In the genomic region with DNA sequence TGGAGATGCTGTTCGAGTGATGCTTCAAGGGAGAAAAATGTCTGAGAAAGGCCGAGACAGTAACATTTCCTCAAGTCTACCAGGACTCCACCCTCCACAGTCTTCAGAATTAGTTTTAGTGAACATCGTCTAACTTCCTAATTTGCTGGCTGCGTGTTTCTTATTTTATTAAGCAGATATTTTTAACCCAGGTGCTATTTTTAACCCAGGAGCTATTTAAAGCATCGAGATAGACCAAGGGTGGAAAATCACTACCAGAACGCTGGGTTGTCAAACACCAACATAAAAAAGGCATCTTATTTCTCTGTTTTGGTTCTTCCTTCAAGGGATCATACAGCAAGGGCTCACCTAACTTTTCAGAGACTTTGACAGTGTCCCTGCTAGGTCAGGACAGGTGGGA, we compare ENCODE assay signal across 26 mouse cellular contexts. TPM values are rescaled to one million over a fixed set of nuclear protein-coding genes. Genes with fewer than 3 reads are reported as not detected.
DNase-seq lines count a peak whose midpoint lies in the region; ATAC-seq and TF ChIP-seq lines count a peak whose summit lies in the region.
"Had no signal": no experiment of that assay in that cellular context is flagged by ENCODE, and none has a peak within 500 bp of the region (broad histone marks: within the 10 kb centered on the region; RNA-seq: fewer than 3 reads in every experiment).

No protein-coding gene starts in this region.

- H3K4me2 ChIP-seq in liver, postnatal 0 days (ENCODE audit: low read depth, low read length): no peak overlapping the region
- H3K4me2 ChIP-seq in liver, embryonic 11.5 days: no peak overlapping the region
- no peak overlapping the region for H3K4me2 ChIP-seq in CH12.LX (ENCODE audit: insufficient read depth, low read depth, poor library complexity, severe bottlenecking)
- H3K4me2 ChIP-seq in forebrain, embryonic 11.5 days (ENCODE audit: low read depth, low read length, severe bottlenecking): no peak overlapping the region
- H3K4me2 ChIP-seq: embryonic facial prominence, embryonic 13.5 days; embryonic facial prominence, embryonic 15.5 days; forebrain, embryonic 13.5 days had no signal

- no peaks in the 10 kb centered on the region for H3K9me3 ChIP-seq in liver, postnatal 0 days (ENCODE audit: low read length)
- no peaks in the 10 kb centered on the region for H3K9me3 ChIP-seq in liver, embryonic 11.5 days (ENCODE audit: control insufficient read depth, low read length)
- no peaks in the 10 kb centered on the region for H3K9me3 ChIP-seq in CH12.LX (replicated peaks; ENCODE audit: low read length)
- H3K9me3 ChIP-seq in forebrain, embryonic 11.5 days (ENCODE audit: control insufficient read depth, low read length): no peaks in the 10 kb centered on the region
- H3K9me3 ChIP-seq: embryonic facial prominence, embryonic 13.5 days; embryonic facial prominence, embryonic 15.5 days; forebrain, embryonic 10.5 days; forebrain, embryonic 13.5 days had no signal

- DNase-seq in liver, postnatal 0 days: peak; percentile 5
- DNase-seq in liver, embryonic 11.5 days (ENCODE audit: low spot score): no peak
- peak; percentile 51 for DNase-seq in CH12.LX (ENCODE audit: extremely low read depth)
- no peak for DNase-seq in gastrocnemius, adult 2 months
- DNase-seq in frontal cortex, postnatal 25 days (ENCODE audit: low spot score in 2 of 2): no peak
- DNase-seq in forebrain, embryonic 11.5 days (ENCODE audit: low spot score): no peak
- DNase-seq: adrenal gland, adult 8-10 months; adrenal gland, postnatal 14 days; adrenal gland, postnatal 36 days; cerebellum, adult 11 months; cerebellum, adult 18-20 months; cerebellum, adult 8-10 months; cerebellum, adult 9-11 months; cerebellum, postnatal 14 days; cerebellum, postnatal 36 days had no signal

- dilution Hi-C loops in CH12.LX (cut with MboI; ENCODE audit: extremely low pct_ligation_motif_present, extremely low pct_unique_long_range_greater_than_20kb, low sequenced_read_pairs): no loop called here

- in situ Hi-C loops in CH12.LX (cut with MboI; ENCODE audit: low pct_ligation_motif_present, low pct_unique_long_range_greater_than_20kb, low sequenced_read_pairs): no loop called here

- H3K4me1 ChIP-seq in liver, postnatal 0 days (ENCODE audit: insufficient read depth): peaks cover 11% of the 10 kb centered on the region; the same call in 1 of the 2 replicates
- H3K4me1 ChIP-seq in liver, embryonic 11.5 days (replicated peaks; ENCODE audit: control insufficient read depth, insufficient read depth, low read length): peaks cover 10% of the 10 kb centered on the region
- peaks cover 9 to 29% of the 10 kb centered on the region in 2 experiments for H3K4me1 ChIP-seq in CH12.LX (ENCODE audit: control insufficient read depth in 1 of 2, insufficient read depth in 2 of 2)
- peaks cover 8% of the 10 kb centered on the region for H3K4me1 ChIP-seq in bone marrow, adult 2 months (ENCODE audit: control insufficient read depth, insufficient read depth, low read length)
- H3K4me1 ChIP-seq in forebrain, embryonic 11.5 days (replicated peaks; ENCODE audit: control insufficient read depth, insufficient read depth, low read length): no peaks in the 10 kb centered on the region
- H3K4me1 ChIP-seq: embryonic facial prominence, embryonic 13.5 days; embryonic facial prominence, embryonic 15.5 days; forebrain, embryonic 13.5 days had no signal

- TF ChIP-seq POLR2A in CH12.LX (IDR thresholded peaks at IDR 0.05; ENCODE audit: low read depth, low read length): no peak
- TF ChIP-seq POLR2A in bone marrow, adult 2 months (IDR thresholded peaks at IDR 0.05; ENCODE audit: borderline replicate concordance, control insufficient read depth, low read depth, low read length): no peak

- TF ChIP-seq CTCF in liver, postnatal 0 days (IDR thresholded peaks at IDR 0.05; ENCODE audit: low read depth): no peak
- no peak for TF ChIP-seq CTCF in CH12.LX (conservative IDR thresholded peaks at IDR 0.05 in 1 of 2, IDR thresholded peaks at IDR 0.05 in 1 of 2; ENCODE audit: low read depth in 2 of 2, low read length in 2 of 2)
- no peak for TF ChIP-seq CTCF in bone marrow, adult 2 months (IDR thresholded peaks at IDR 0.05; ENCODE audit: control insufficient read depth, insufficient read depth, low read length)
- no peak for TF ChIP-seq CTCF in gastrocnemius, adult 2 months (IDR thresholded peaks at IDR 0.05)

- no peaks in the 10 kb centered on the region for H3K79me2 ChIP-seq in CH12.LX (replicated peaks; ENCODE audit: control insufficient read depth, extremely low read depth, insufficient read depth, poor library complexity, severe bottlenecking)

- no peak for TF ChIP-seq RAD21 in CH12.LX (IDR thresholded peaks at IDR 0.05; ENCODE audit: low read depth, low read length)

- no peak for ATAC-seq in liver, postnatal 0 days
- no peak for ATAC-seq in liver, embryonic 11.5 days (replicated peaks; ENCODE audit: low FRiP score)
- ATAC-seq in monocyte, adult 5-6 weeks (replicated peaks; ENCODE audit: insufficient number of reproducible peaks, low FRiP score, low TSS enrichment, poor library complexity, severe bottlenecking): 0 out of 2 replicates have a peak, but pooled peaks have one; percentile 2
- no peak for ATAC-seq in forebrain, embryonic 11.5 days (replicated peaks; ENCODE audit: low FRiP score)
- ATAC-seq: activated CD4-positive, CD25-positive, alpha-beta regulatory T cell, adult 4 months; forebrain, embryonic 13.5 days; forebrain, embryonic 16.5 days; Patski had no signal

- no peak overlapping the region for H3K9ac ChIP-seq in liver, postnatal 0 days (replicated peaks)
- H3K9ac ChIP-seq in liver, embryonic 11.5 days (ENCODE audit: low read depth, low read length): no peak overlapping the region
- no peak overlapping the region for H3K9ac ChIP-seq in CH12.LX (ENCODE audit: insufficient read depth, low read depth)
- no peak overlapping the region for H3K9ac ChIP-seq in forebrain, embryonic 11.5 days (ENCODE audit: low read length)
- H3K9ac ChIP-seq: embryonic facial prominence, embryonic 13.5 days; embryonic facial prominence, embryonic 15.5 days; forebrain, embryonic 13.5 days had no signal

- intact Hi-C loops in gastrocnemius, adult 2 months (cut with DNase I): no loop called here

- no peaks in the 10 kb centered on the region for H3K27me3 ChIP-seq in liver, postnatal 0 days (ENCODE audit: insufficient read depth, low read length)
- H3K27me3 ChIP-seq in liver, embryonic 11.5 days (replicated peaks; ENCODE audit: control insufficient read depth, insufficient read depth, low read length): no peaks in the 10 kb centered on the region
- H3K27me3 ChIP-seq in CH12.LX (replicated peaks): no peaks in the 10 kb centered on the region
- H3K27me3 ChIP-seq in forebrain, embryonic 11.5 days (ENCODE audit: control insufficient read depth, insufficient read depth, low read length): no peaks in the 10 kb centered on the region
- H3K27me3 ChIP-seq: forebrain, embryonic 13.5 days; Patski had no signal

- no peaks in the 10 kb centered on the region for H3K36me3 ChIP-seq in liver, postnatal 0 days (replicated peaks; ENCODE audit: insufficient read depth, low read length)
- no peaks in the 10 kb centered on the region for H3K36me3 ChIP-seq in liver, embryonic 11.5 days (ENCODE audit: control insufficient read depth, insufficient read depth, low read length)
- H3K36me3 ChIP-seq in CH12.LX (replicated peaks in 1 of 2; ENCODE audit: control insufficient read depth in 1 of 2, insufficient read depth in 1 of 2, low read length in 1 of 2): no peaks in the 10 kb centered on the region
- no peaks in the 10 kb centered on the region for H3K36me3 ChIP-seq in forebrain, embryonic 11.5 days (ENCODE audit: control insufficient read depth, insufficient read depth, low read length)
- H3K36me3 ChIP-seq: embryonic facial prominence, embryonic 13.5 days; embryonic facial prominence, embryonic 15.5 days; forebrain, embryonic 10.5 days; G1E had no signal

- WGBS in liver, postnatal 0 days (ENCODE audit: insufficient replicate concordance): 47% methylated on average over 6 of the region's 6 CpGs
- 78% methylated on average over 6 of the region's 6 CpGs for WGBS in liver, embryonic 11.5 days
- WGBS in bone marrow, adult 2 months: 18% methylated on average over 6 of the region's 6 CpGs
- WGBS in forebrain, embryonic 11.5 days: 94% methylated on average over 6 of the region's 6 CpGs

- H3K27ac ChIP-seq in liver, postnatal 0 days (ENCODE audit: low read depth): no peak overlapping the region
- H3K27ac ChIP-seq in liver, embryonic 11.5 days (ENCODE audit: low read depth, low read length): no peak overlapping the region
- no peak overlapping the region for H3K27ac ChIP-seq in CH12.LX (ENCODE audit: insufficient read depth, low read depth)
- H3K27ac ChIP-seq in bone marrow, adult 2 months (ENCODE audit: control insufficient read depth, insufficient read depth, low read depth, low read length, poor library complexity): peak overlapping the region; percentile 11; the same call in 1 of the 2 replicates
- H3K27ac ChIP-seq in gastrocnemius, adult 2 months: no peak overlapping the region
- no peak overlapping the region for H3K27ac ChIP-seq in forebrain, embryonic 11.5 days (ENCODE audit: low read depth, low read length)
- H3K27ac ChIP-seq: embryonic facial prominence, embryonic 13.5 days; embryonic facial prominence, embryonic 15.5 days; forebrain, embryonic 10.5 days; forebrain, embryonic 13.5 days had no signal

- no peak overlapping the region for H3K4me3 ChIP-seq in liver, postnatal 0 days (ENCODE audit: low read depth, low read length)
- H3K4me3 ChIP-seq in liver, embryonic 11.5 days (ENCODE audit: low read depth, low read length): no peak overlapping the region
- no peak overlapping the region for H3K4me3 ChIP-seq in CH12.LX (replicated peaks in 1 of 3; ENCODE audit: low read depth in 2 of 3, low read length in 2 of 3, poor library complexity in 1 of 3)
- no peak overlapping the region for H3K4me3 ChIP-seq in bone marrow, adult 2 months (replicated peaks; ENCODE audit: control insufficient read depth, low read depth, low read length)
- H3K4me3 ChIP-seq in gastrocnemius, adult 2 months: no peak overlapping the region
- H3K4me3 ChIP-seq in forebrain, embryonic 11.5 days (ENCODE audit: low read depth, low read length): no peak overlapping the region
- H3K4me3 ChIP-seq: embryonic facial prominence, embryonic 13.5 days; embryonic facial prominence, embryonic 15.5 days; erythroblast, embryonic 14.5 days; forebrain, embryonic 10.5 days; forebrain, embryonic 13.5 days had no signal

- no peak for TF ChIP-seq EP300 in liver, postnatal 0 days (IDR thresholded peaks at IDR 0.05; ENCODE audit: low read depth)
- TF ChIP-seq EP300 in CH12.LX (IDR thresholded peaks at IDR 0.05; ENCODE audit: low read length): no peak

RNA-seq across cellular contexts. Expression of gene Sox5, which starts 39.2 kb away (rescaled TPM):
- 5.0 and 7.5 TPM in 2 replicates for polyA plus RNA-seq in liver, postnatal 0 days (2015; fragmentation: Nextera tagmentation; extraction: Ambion mirVana)
- polyA plus RNA-seq in liver, embryonic 11.5 days (2014; fragmentation: Nextera tagmentation; extraction: Ambion mirVana): 7.9 and 10.6 TPM in 2 replicates
- total RNA-seq in CH12.LX (2012; rRNA removed) (0.08 and 0.21 TPM in 2 replicates), CH12.LX (2014; rRNA removed) (0.46 and 0.90 TPM in 2 replicates)
- 0.29 and 0.47 TPM in 2 replicates for polyA plus RNA-seq in CH12.LX (2012; ENCODE audit: insufficient read length, low read depth)
- 1.1 TPM in 1 of 2 replicates, not detected in the other for polyA plus RNA-seq in bone marrow, adult 2 months (2011; ENCODE audit: insufficient read depth, insufficient read length, low replicate concordance, missing spikeins)
- 0.67 to 15.5 TPM (median 4.9 TPM) in 3 replicates for total RNA-seq in monocyte, adult 5-6 weeks (2017)
- under 1 TPM; 0.89 to 0.99 TPM for total RNA-seq in gastrocnemius, adult 2 months (2021)
- 61.5 and 65.1 TPM in 2 replicates for polyA plus RNA-seq in forebrain, embryonic 11.5 days (2014; fragmentation: Nextera tagmentation; extraction: Ambion mirVana)
- polyA plus RNA-seq: erythroblast, embryonic 14.5 days; G1E had no signal

Comparison
In these comparisons a context has a peak if more than half of its experiments do, and no peak if none do; other contexts are left out.
1. DNase-seq: peak in liver, postnatal 0 days (single experiment) and CH12.LX (single experiment); none in liver, embryonic 11.5 days (single experiment), gastrocnemius, adult 2 months (single experiment), frontal cortex, postnatal 25 days (0 of 2) and forebrain, embryonic 11.5 days (single experiment).